Mouse (Mus musculus) thymus, postnatal 25 days (tissue): ENCODE data around the gene Gxylt1.
"Not testable (repeated sequence)": the region's sequence is repeated elsewhere in the genome, so short reads cannot be mapped to it uniquely, and the experiment has no call there.

Source experiments
- DNase-seq: peaks from one replicate; pipeline ENCODE4 v3.0.0; 2022

The Gxylt1 gene

GRCm38 (mm10) chr15:93274679-93275583, at the start of gene Gxylt1:
Gene Gxylt1 (minus strand): TSS chr15:93275179.
- peak; percentile 100 for DNase-seq

GRCm38 (mm10) chr15:93318781-93319180, 43.8 kb upstream of the Gxylt1 start:
- DNase-seq = no peak

GRCm38 (mm10) chr15:93310304-93310703, 35.3 kb upstream of the Gxylt1 start:
- DNase-seq = not testable (repeated sequence)

- DNase-seq = no peak
Measured at GRCm38 (mm10) chr15:93298197-93298596, 23.2 kb upstream of the Gxylt1 start.

- DNase-seq = no peak
Measured at GRCm38 (mm10) chr15:93294483-93294882, 19.5 kb upstream of the Gxylt1 start.

GRCm38 (mm10) chr15:93288321-93288720, 13.3 kb upstream of the Gxylt1 start:
- DNase-seq = no peak

GRCm38 (mm10) chr15:93287628-93288027, 12.6 kb upstream of the Gxylt1 start:
- DNase-seq = no peak

GRCm38 (mm10) chr15:93285244-93285643, 10.3 kb upstream of the Gxylt1 start:
- DNase-seq = no peak

- no peak for DNase-seq
Measured at GRCm38 (mm10) chr15:93284326-93284725, 9.3 kb upstream of the Gxylt1 start.

GRCm38 (mm10) chr15:93283349-93283748, 8.4 kb upstream of the Gxylt1 start:
- peak; percentile 20 for DNase-seq

GRCm38 (mm10) chr15:93276276-93276675, 1.3 kb upstream of the Gxylt1 start:
- DNase-seq = no peak

- DNase-seq = no peak
Measured at GRCm38 (mm10) chr15:93275623-93276022, 644 bp upstream of the Gxylt1 start.

GRCm38 (mm10) chr15:93273788-93274678, 946 bp downstream of the Gxylt1 start:
- DNase-seq = no peak

GRCm38 (mm10) chr15:93272948-93273347, 2.0 kb downstream of the Gxylt1 start:
- no peak for DNase-seq

- DNase-seq = no peak
Measured at GRCm38 (mm10) chr15:93270289-93270855, 4.6 kb downstream of the Gxylt1 start.

GRCm38 (mm10) chr15:93269572-93269971, 5.4 kb downstream of the Gxylt1 start:
- no peak for DNase-seq

- no peak for DNase-seq
Measured at GRCm38 (mm10) chr15:93268001-93268400, 7.0 kb downstream of the Gxylt1 start.

GRCm38 (mm10) chr15:93267479-93267878, 7.5 kb downstream of the Gxylt1 start:
- DNase-seq = no peak

GRCm38 (mm10) chr15:93266361-93266760, 8.6 kb downstream of the Gxylt1 start:
- DNase-seq = no peak

GRCm38 (mm10) chr15:93265728-93266127, 9.3 kb downstream of the Gxylt1 start:
- DNase-seq = peak; percentile 58

GRCm38 (mm10) chr15:93265231-93265630, 9.7 kb downstream of the Gxylt1 start:
- no peak for DNase-seq

- no peak for DNase-seq
Measured at GRCm38 (mm10) chr15:93264221-93264620, 10.8 kb downstream of the Gxylt1 start.

GRCm38 (mm10) chr15:93263566-93263965, 11.4 kb downstream of the Gxylt1 start:
- no peak for DNase-seq
